8 mouse cellular contexts compared by ENCODE assay signal in the genomic region with DNA sequence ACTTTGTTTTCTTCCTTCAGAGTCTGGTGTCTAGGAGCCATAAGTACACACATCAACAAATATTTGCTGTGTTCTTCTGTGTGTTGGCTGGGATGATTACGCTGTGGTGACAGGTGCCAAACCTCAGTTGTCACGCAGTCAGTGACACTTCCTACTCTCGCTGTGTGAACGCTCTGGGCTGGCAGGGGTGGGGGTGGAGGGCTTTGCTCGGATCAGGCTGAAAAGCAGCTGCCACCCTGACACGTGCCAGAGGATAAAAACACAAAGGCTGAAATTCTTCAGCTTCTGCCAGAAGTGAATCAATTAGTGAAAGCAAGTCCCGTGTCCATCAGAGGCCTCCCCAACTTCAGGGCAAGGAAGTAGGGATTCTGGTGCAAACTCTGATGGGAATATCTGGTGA. TPM values are rescaled to one million over a fixed set of nuclear protein-coding genes. Genes with fewer than 3 reads are reported as not detected.
DNase-seq lines count a peak whose midpoint lies in the region; ATAC-seq lines count a peak whose summit lies in the region.

No protein-coding gene starts in this region.

- no peaks in the 10 kb centered on the region for H3K36me3 ChIP-seq in hindbrain, embryonic 10.5 days
- no peaks in the 10 kb centered on the region for H3K36me3 ChIP-seq in hindbrain, embryonic 13.5 days
- no peaks in the 10 kb centered on the region for H3K36me3 ChIP-seq in splenic B cell, adult 2 months (ENCODE audit: control insufficient read depth, insufficient read depth, low read length, poor library complexity, severe bottlenecking)

- no peak overlapping the region for H3K4me2 ChIP-seq in hindbrain, embryonic 13.5 days

- H3K9ac ChIP-seq in hindbrain, embryonic 13.5 days = no peak overlapping the region

- 20% methylated on average over 7 of the region's 7 CpGs for WGBS in hindbrain, embryonic 10.5 days
- WGBS in hindbrain, embryonic 13.5 days = 22% methylated on average over 7 of the region's 7 CpGs

- H3K27ac ChIP-seq in hindbrain, embryonic 10.5 days = no peak overlapping the region
- H3K27ac ChIP-seq in hindbrain, embryonic 13.5 days = no peak overlapping the region

- peaks cover 7% of the 10 kb centered on the region; the same call in 1 of the 2 replicates for H3K4me1 ChIP-seq in hindbrain, embryonic 10.5 days (replicated peaks)
- 0 out of 2 replicates have a peak, but pooled peaks cover 4% of the 10 kb centered on the region for H3K4me1 ChIP-seq in hindbrain, embryonic 13.5 days (replicated peaks)

- ATAC-seq in hindbrain, embryonic 13.5 days (ENCODE audit: low FRiP score) = no peak

- peaks cover 78% of the 10 kb centered on the region for H3K27me3 ChIP-seq in hindbrain, embryonic 10.5 days (ENCODE audit: insufficient read depth, poor library complexity, severe bottlenecking)
- H3K27me3 ChIP-seq in hindbrain, embryonic 13.5 days = peaks cover 66% of the 10 kb centered on the region
- H3K27me3 ChIP-seq in splenic B cell, adult 2 months (ENCODE audit: control insufficient read depth, insufficient read depth, low read length, poor library complexity, severe bottlenecking) = no peaks in the 10 kb centered on the region

- DNase-seq in hindbrain, embryonic 10.5 days (ENCODE audit: low spot score) = peak; percentile 20
- peak; percentile 88 for DNase-seq in T-cell, adult 2 months (ENCODE audit: low spot score)
- DNase-seq in lung, postnatal 25 days (ENCODE audit: low spot score) = peak; percentile 51
- peak; percentile 95 for DNase-seq in splenic B cell, adult 2 months (ENCODE audit: low read depth, low spot score)
- no peak for DNase-seq in gastrocnemius, adult 8-10 months (ENCODE audit: low spot score in 2 of 2)
- DNase-seq in right cerebral cortex, postnatal 25 days = no peak
- DNase-seq in ovary, postnatal 14 days (ENCODE audit: low spot score) = no peak

- H3K4me3 ChIP-seq in hindbrain, embryonic 10.5 days = no peak overlapping the region
- H3K4me3 ChIP-seq in hindbrain, embryonic 13.5 days = no peak overlapping the region

- H3K9me3 ChIP-seq in hindbrain, embryonic 10.5 days = no peaks in the 10 kb centered on the region
- H3K9me3 ChIP-seq in hindbrain, embryonic 13.5 days = no peaks in the 10 kb centered on the region

RNA-seq across cellular contexts. Expression of a gene that starts 20.0 kb away (rescaled TPM):
- 29.0 and 32.0 TPM in 2 replicates for polyA plus RNA-seq in hindbrain, embryonic 10.5 days (2016; fragmentation: Nextera tagmentation; extraction: Ambion mirVana)
- 23.2 and 24.3 TPM in 2 replicates for polyA plus RNA-seq in hindbrain, embryonic 13.5 days (2015; fragmentation: Nextera tagmentation; extraction: Ambion mirVana)
- 10 to 100 TPM in 1 of 4 experiments, 1 to 10 TPM in 3; 7.8 to 12.6 (median 9.5) TPM for total RNA-seq in gastrocnemius, adult 8-10 months (2022)

Comparison
In these comparisons a context has a peak if more than half of its experiments do, and no peak if none do; other contexts are left out.
1. DNase-seq: peak in hindbrain, embryonic 10.5 days (single experiment), T-cell, adult 2 months (single experiment), lung, postnatal 25 days (single experiment) and splenic B cell, adult 2 months (single experiment); none in gastrocnemius, adult 8-10 months (0 of 2), right cerebral cortex, postnatal 25 days (single experiment) and ovary, postnatal 14 days (single experiment).